Mouse (Mus musculus) left cerebral cortex, postnatal 25 days (tissue): ENCODE measurements around the gene Cpxm1. TPM values are rescaled to one million over a fixed set of nuclear protein-coding genes. Genes with fewer than 3 reads are reported as not detected.

Source experiments
- DNase-seq, 2 experiments: peaks; one replicate each; pipeline ENCODE4 v3.0.0; 2022; ENCODE audit warnings: low spot score in 2 of 2, mixed read lengths in 1 of 2
- intact Hi-C: fragments of 180-260 bp; cut with DNase I; formaldehyde crosslinking; loops from one replicate; pipeline ENCODE4 v1.15.1; 2025
- total RNA-seq, 2 experiments: library from RNA; stranded (reverse); gene quantifications; 2 replicates each; pipeline ENCODE4 v1.2.3; 2021

The Cpxm1 gene
- total RNA-seq, 2 experiments from 2014 or later = 5.5 to 7.4 TPM

DNA sequence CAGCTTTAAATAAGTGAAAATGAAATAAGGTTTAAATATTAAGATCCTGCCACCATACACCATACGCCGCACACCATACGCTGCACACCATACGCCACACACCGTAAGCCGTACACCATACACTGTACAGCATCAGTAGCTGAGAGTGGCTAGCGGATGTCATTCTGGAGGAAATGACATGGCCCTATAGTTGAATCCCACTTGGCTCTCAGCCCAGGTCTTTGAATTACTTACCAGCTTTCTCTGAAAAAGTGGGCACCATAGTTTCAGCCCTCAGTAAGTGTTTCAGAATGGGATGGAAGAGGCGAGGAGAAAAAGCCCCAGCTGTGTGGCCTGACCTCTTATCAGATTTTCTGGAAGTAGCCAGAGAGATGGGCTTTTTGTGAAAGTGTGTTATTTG is 44.0 kb downstream of the Cpxm1 start:
- intact Hi-C loops = no loop called here
- no peak for DNase-seq

DNA sequence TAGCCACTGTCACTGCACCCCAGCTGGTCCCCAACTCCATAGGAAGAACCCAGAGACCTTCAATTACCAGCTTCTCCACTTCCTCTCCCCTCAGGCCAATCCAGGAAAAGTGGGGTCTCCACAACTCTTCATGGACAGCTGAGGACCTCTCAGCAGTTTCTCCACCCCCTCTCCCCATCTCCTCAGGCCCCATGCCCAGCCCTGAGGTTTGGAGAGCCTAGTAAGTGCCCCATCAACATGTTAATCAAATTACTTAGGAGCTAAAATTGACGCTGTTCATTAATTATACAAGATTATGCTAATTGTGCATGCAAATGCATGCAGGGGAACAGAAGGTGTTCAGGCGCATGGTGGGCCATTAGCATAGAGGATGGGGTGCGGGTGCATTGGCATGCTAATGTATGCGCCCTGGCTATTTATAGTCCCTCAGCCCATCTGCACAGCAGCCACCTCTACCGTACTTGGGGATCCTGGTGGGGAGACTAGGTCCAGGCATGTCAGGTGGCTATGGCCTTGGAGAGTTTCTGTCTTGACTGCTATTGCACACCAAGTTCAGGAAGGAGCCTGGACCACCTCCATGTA is 45.5 kb downstream of the Cpxm1 start:
- peak in 1 of 2 experiments; percentile 38 for DNase-seq
- intact Hi-C loops = no loop called here

DNA sequence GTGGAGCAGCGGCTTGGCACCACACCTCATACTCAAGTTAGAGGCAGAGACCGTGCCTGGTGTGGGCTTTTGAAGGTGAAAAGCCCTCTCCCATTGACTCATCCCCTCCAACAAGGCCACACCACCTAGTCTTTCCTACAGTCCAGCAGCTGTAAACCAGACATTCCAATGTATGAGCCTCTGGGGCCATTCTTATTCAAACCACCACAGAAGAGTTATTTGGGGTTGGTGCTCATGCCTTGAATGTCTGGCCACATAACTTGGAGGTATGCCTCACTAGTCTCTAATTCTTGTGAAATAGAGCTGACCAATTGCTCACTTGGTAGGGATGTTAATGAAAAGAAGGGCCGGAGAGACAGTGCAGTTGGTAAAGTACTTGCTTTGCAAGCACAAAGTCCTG is 47.0 kb downstream of the Cpxm1 start:
- DNase-seq = no peak
- intact Hi-C loops = no loop called here

DNA sequence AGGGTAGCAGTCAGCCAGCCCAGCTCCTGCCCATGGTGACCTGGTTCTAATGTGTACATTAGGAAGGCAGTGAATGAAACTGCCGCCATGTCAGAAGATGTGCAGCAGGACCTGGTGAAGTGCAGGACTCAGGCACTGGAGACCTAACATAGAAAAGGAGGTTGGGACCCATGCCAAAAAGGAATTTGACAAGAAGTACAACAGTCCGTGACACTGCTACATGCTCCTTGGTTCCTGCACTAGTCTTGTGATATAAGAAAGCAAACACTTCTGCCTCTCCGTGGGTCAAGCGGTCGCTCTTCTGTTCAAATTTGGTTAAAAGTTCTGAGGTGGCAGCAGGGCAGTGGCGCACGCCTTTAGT is 56.2 kb downstream of the Cpxm1 start:
- DNase-seq = no peak
- intact Hi-C loops = no loop called here

Other genes with a start within 250 kb of the Cpxm1 start
- gene Snrpb, start 218.2 kb downstream of the Cpxm1 start, total RNA-seq = 100 to 1,000 TPM in 1 of 2 experiments, 10 to 100 TPM in 1; 93.6 to 109 TPM
- gene Tmc2, start 202.4 kb downstream of the Cpxm1 start, total RNA-seq = not detected
- gene Nop56, start 123.1 kb downstream of the Cpxm1 start, total RNA-seq = 100 to 1,000 TPM; 112 to 113 TPM
- gene Idh3b, start 113.0 kb downstream of the Cpxm1 start, total RNA-seq = 100 to 1,000 TPM; 267 to 269 TPM
- gene Ebf4, start 102.4 kb downstream of the Cpxm1 start, total RNA-seq = 1 to 10 TPM; 7.8 to 8.3 TPM
- gene Gm28372, start 7.7 kb upstream of the Cpxm1 start, total RNA-seq = not detected
- gene 1700020A23Rik, start 7.7 kb upstream of the Cpxm1 start, total RNA-seq = not detected
- not detected for gene Tmem239, start 8.9 kb upstream of the Cpxm1 start, total RNA-seq
- 10 to 100 TPM; 83.5 to 88.3 TPM for gene Vps16, start 26.8 kb upstream of the Cpxm1 start, total RNA-seq
- 10 to 100 TPM; 20.2 to 23.1 TPM for gene Pced1a, start 27.1 kb upstream of the Cpxm1 start, total RNA-seq
- 100 to 1,000 TPM; 234 to 252 TPM for gene Ptpra, start 52.7 kb upstream of the Cpxm1 start, total RNA-seq
- 10 to 100 TPM; 76.1 to 76.8 TPM for gene Mrps26, start 166.2 kb upstream of the Cpxm1 start, total RNA-seq
- gene Oxt, start 178.6 kb upstream of the Cpxm1 start, total RNA-seq = 1 to 10 TPM; 1.9 to 2.2 TPM
- gene Avp, start 185.0 kb upstream of the Cpxm1 start, total RNA-seq = 10 to 100 TPM; 13.5 to 20.4 TPM
- gene Fastkd5, start 232.5 kb upstream of the Cpxm1 start, total RNA-seq = 1 to 10 TPM; 8.2 to 9.0 TPM
- 10 to 100 TPM in 1 of 2 experiments, 1 to 10 TPM in 1; 9.8 to 10.7 TPM for gene Ubox5, start 232.5 kb upstream of the Cpxm1 start, total RNA-seq
- gene Lzts3, start 245.2 kb upstream of the Cpxm1 start, total RNA-seq = 100 to 1,000 TPM; 174 to 190 TPM